Comparison of ENCODE assay signal across 8 mouse cellular contexts in genomic region chr9:123480253-123480921, GRCm38 (mm10). TPM values are rescaled to one million over a fixed set of nuclear protein-coding genes. Genes with fewer than 3 reads are reported as not detected.
A peak's percentile ranks its signal among the peaks of the same experiment; 100 is the strongest.
DNase-seq lines count a peak whose midpoint lies in the region; ATAC-seq and TF ChIP-seq lines count a peak whose summit lies in the region.

No protein-coding gene starts in this region.

- 76% methylated on average over 18 of the region's 18 CpGs for WGBS in kidney, embryonic 14.5 days
- WGBS in heart, embryonic 12.5 days: 73% methylated on average over 18 of the region's 18 CpGs
- 83% methylated on average over 18 of the region's 18 CpGs for WGBS in limb, embryonic 14.5 days
- 84% methylated on average over 18 of the region's 18 CpGs for WGBS in midbrain, embryonic 15.5 days

- H3K4me2 ChIP-seq in kidney, embryonic 14.5 days (replicated peaks; ENCODE audit: low read depth, low read length): peak overlapping the region; percentile 71
- peak overlapping the region; percentile 96 for H3K4me2 ChIP-seq in heart, embryonic 12.5 days
- H3K4me2 ChIP-seq in limb, embryonic 14.5 days (replicated peaks; ENCODE audit: low read depth, low read length, severe bottlenecking): peak overlapping the region; percentile 79
- H3K4me2 ChIP-seq in midbrain, embryonic 15.5 days: peak overlapping the region; percentile 75

- no peak for DNase-seq in kidney, adult 18-20 months
- no peak for DNase-seq in limb, embryonic 14.5 days (ENCODE audit: low spot score)
- DNase-seq in urinary bladder, postnatal 25 days (ENCODE audit: low spot score): no peak
- no peak for DNase-seq in layer of hippocampus, postnatal 25 days (ENCODE audit: extremely low spot score in 1 of 2, low spot score in 1 of 2)
- DNase-seq in gastrocnemius, postnatal 25 days: no peak

- no peak for TF ChIP-seq POLR2A in limb, embryonic 14.5 days (IDR thresholded peaks at IDR 0.05; ENCODE audit: borderline replicate concordance, extremely low read depth, insufficient read depth, insufficient read length)

- H3K27ac ChIP-seq in kidney, embryonic 14.5 days (ENCODE audit: low read depth, low read length): no peak overlapping the region
- no peak overlapping the region for H3K27ac ChIP-seq in heart, embryonic 12.5 days (ENCODE audit: poor library complexity, severe bottlenecking)
- no peak overlapping the region for H3K27ac ChIP-seq in limb, embryonic 14.5 days (replicated peaks; ENCODE audit: low read depth, low read length)
- H3K27ac ChIP-seq in midbrain, embryonic 15.5 days: no peak overlapping the region

- ATAC-seq in kidney, embryonic 14.5 days (ENCODE audit: low FRiP score, low TSS enrichment): no peak
- no peak for ATAC-seq in heart, embryonic 12.5 days (ENCODE audit: insufficient number of reproducible peaks, low FRiP score)
- no peak for ATAC-seq in limb, embryonic 14.5 days (ENCODE audit: low FRiP score, low read depth)
- no peak for ATAC-seq in midbrain, embryonic 15.5 days (replicated peaks)

- H3K27me3 ChIP-seq in kidney, embryonic 14.5 days (ENCODE audit: control insufficient read depth, insufficient read depth, low read length): no peaks in the 10 kb centered on the region
- H3K27me3 ChIP-seq in heart, embryonic 12.5 days (replicated peaks): no peaks in the 10 kb centered on the region
- no peaks in the 10 kb centered on the region for H3K27me3 ChIP-seq in limb, embryonic 14.5 days (ENCODE audit: control insufficient read depth, insufficient read depth, low read length)
- 0 out of 2 replicates have a peak, but pooled peaks cover 3% of the 10 kb centered on the region for H3K27me3 ChIP-seq in midbrain, embryonic 15.5 days (replicated peaks)

- H3K9ac ChIP-seq in kidney, embryonic 14.5 days (ENCODE audit: low read depth, low read length): peak overlapping the region; percentile 23
- peak overlapping the region; percentile 89; the same call in 1 of the 2 replicates for H3K9ac ChIP-seq in heart, embryonic 12.5 days
- peak overlapping the region; percentile 32; the same call in 1 of the 2 replicates for H3K9ac ChIP-seq in limb, embryonic 14.5 days (ENCODE audit: low read depth, low read length, severe bottlenecking)
- H3K9ac ChIP-seq in midbrain, embryonic 15.5 days: no peak overlapping the region

- peak overlapping the region; percentile 58 for H3K4me3 ChIP-seq in kidney, embryonic 14.5 days (ENCODE audit: low read length)
- peak overlapping the region; percentile 83 for H3K4me3 ChIP-seq in heart, embryonic 12.5 days
- peak overlapping the region; percentile 71 for H3K4me3 ChIP-seq in limb, embryonic 14.5 days (replicated peaks; ENCODE audit: low read length)
- no peak overlapping the region for H3K4me3 ChIP-seq in midbrain, embryonic 15.5 days

- H3K36me3 ChIP-seq in kidney, embryonic 14.5 days (ENCODE audit: control insufficient read depth, insufficient read depth, low read length): peaks cover 15% of the 10 kb centered on the region; the same call in 1 of the 2 replicates
- peaks cover 21% of the 10 kb centered on the region for H3K36me3 ChIP-seq in heart, embryonic 12.5 days
- H3K36me3 ChIP-seq in limb, embryonic 14.5 days (ENCODE audit: control insufficient read depth, insufficient read depth, low read length): peaks cover 27% of the 10 kb centered on the region
- H3K36me3 ChIP-seq in midbrain, embryonic 15.5 days (replicated peaks): no peaks in the 10 kb centered on the region

- H3K9me3 ChIP-seq in kidney, embryonic 14.5 days (ENCODE audit: control insufficient read depth, low read length): no peaks in the 10 kb centered on the region
- no peaks in the 10 kb centered on the region for H3K9me3 ChIP-seq in heart, embryonic 12.5 days (replicated peaks)
- H3K9me3 ChIP-seq in limb, embryonic 14.5 days (ENCODE audit: control insufficient read depth, low read length): no peaks in the 10 kb centered on the region
- H3K9me3 ChIP-seq in midbrain, embryonic 15.5 days: no peaks in the 10 kb centered on the region

- peaks cover 34% of the 10 kb centered on the region for H3K4me1 ChIP-seq in kidney, embryonic 14.5 days (ENCODE audit: control insufficient read depth, insufficient read depth, low read length)
- H3K4me1 ChIP-seq in heart, embryonic 12.5 days (replicated peaks): peaks cover 67% of the 10 kb centered on the region
- peaks cover 50% of the 10 kb centered on the region for H3K4me1 ChIP-seq in limb, embryonic 14.5 days (ENCODE audit: control insufficient read depth, insufficient read depth, low read length)
- peaks cover 18% of the 10 kb centered on the region for H3K4me1 ChIP-seq in midbrain, embryonic 15.5 days

RNA-seq across cellular contexts. Expression of gene Limd1, which starts 1.9 kb away (rescaled TPM):
- polyA plus RNA-seq in kidney, embryonic 14.5 days (2014; fragmentation: Nextera tagmentation; extraction: Ambion mirVana): 36.7 and 55.9 TPM in 2 replicates
- 37.8 and 40.8 TPM in 2 replicates for polyA plus RNA-seq in heart, embryonic 12.5 days (2016; fragmentation: Nextera tagmentation; extraction: Ambion mirVana)
- 32.5 and 41.1 TPM in 2 replicates for polyA plus RNA-seq in limb, embryonic 14.5 days (2012; rRNA removed)
- polyA plus RNA-seq in limb, embryonic 14.5 days (2014; fragmentation: Nextera tagmentation; extraction: Ambion mirVana): 58.4 and 63.1 TPM in 2 replicates
- polyA plus RNA-seq in midbrain, embryonic 15.5 days (2015; fragmentation: Nextera tagmentation; extraction: Ambion mirVana): 11.4 and 13.9 TPM in 2 replicates
- 1 to 10 TPM; 6.4 to 6.5 TPM for total RNA-seq in layer of hippocampus, postnatal 25 days (2021)
- total RNA-seq in gastrocnemius, postnatal 25 days (2021): 10 to 100 TPM; 25.8 to 29.2 TPM

RNA-seq across cellular contexts. Expression of gene Sacm1l, which starts 49.2 kb away (rescaled TPM):
- 37.5 and 56.3 TPM in 2 replicates for polyA plus RNA-seq in kidney, embryonic 14.5 days (2014; fragmentation: Nextera tagmentation; extraction: Ambion mirVana)
- polyA plus RNA-seq in heart, embryonic 12.5 days (2016; fragmentation: Nextera tagmentation; extraction: Ambion mirVana): 48.2 and 54.3 TPM in 2 replicates
- polyA plus RNA-seq in limb, embryonic 14.5 days (2012; rRNA removed): 23.5 and 25.2 TPM in 2 replicates
- polyA plus RNA-seq in limb, embryonic 14.5 days (2014; fragmentation: Nextera tagmentation; extraction: Ambion mirVana): 49.6 and 50.2 TPM in 2 replicates
- 49.0 and 50.9 TPM in 2 replicates for polyA plus RNA-seq in midbrain, embryonic 15.5 days (2015; fragmentation: Nextera tagmentation; extraction: Ambion mirVana)
- 10 to 100 TPM; 51.0 to 58.1 TPM for total RNA-seq in layer of hippocampus, postnatal 25 days (2021)
- total RNA-seq in gastrocnemius, postnatal 25 days (2021): 10 to 100 TPM; 20.6 to 21.3 TPM
